Mouse (Mus musculus): ENCODE results near the gene Ube2l6.

DNA sequence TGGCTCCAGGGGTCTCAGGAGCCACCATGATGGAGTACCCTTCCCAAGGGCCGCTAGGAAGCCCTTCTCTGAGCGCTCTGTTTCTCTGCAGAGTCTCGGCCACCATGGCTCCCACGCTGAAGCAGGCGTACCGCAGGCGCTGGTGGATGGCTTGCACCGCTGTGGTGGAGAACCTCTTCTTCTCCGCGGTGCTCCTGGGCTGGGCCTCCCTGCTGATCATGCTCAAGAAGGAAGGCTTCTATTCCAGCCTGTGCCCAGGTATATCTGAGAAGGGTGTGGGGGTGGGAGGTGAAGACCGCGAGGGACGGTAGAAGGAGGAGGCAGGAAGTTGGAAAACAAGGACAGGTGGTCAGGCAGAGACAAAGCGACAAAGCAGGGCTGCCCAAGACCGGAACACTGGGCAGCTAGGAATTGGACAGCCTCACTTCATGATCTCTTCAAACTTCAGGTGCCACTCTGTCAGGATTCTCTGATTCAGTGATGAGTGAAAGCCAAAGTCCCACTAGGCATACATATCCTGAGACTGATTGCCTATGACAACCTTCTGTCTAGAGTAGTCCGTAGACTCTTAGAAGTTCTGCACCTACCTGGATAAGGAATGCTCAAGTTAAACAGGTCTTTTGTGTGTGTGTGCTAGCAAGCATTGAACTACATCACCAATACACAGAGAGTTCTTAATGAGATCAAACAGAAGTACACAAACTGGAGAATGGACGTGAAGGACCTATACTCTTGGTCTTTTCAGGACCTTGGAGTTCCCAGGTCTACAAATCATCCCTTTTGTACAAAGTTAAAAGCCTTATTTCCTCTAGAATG, 42.3 kb downstream of the Ube2l6 start:
- TF ChIP-seq CTCF (IDR thresholded peaks at IDR 0.05; ENCODE audit: insufficient read depth, low read length) (no peak), POLR2A (IDR thresholded peaks at IDR 0.05; ENCODE audit: borderline replicate concordance, extremely low read depth, low read depth, low read length) (no peak)

Measured in lung, adult 2 months (tissue).